Mouse (Mus musculus) cerebellum, postnatal 14 days (tissue): ENCODE measurements around the gene Synj2.

Source experiments
- DNase-seq, 2 experiments: peaks; one replicate each; pipeline ENCODE4 v3.0.0; 2021; ENCODE audit warnings: mixed read lengths in 2 of 2

Gene Synj2

GRCm38 (mm10) chr17:6062793-6063192 lies 121.7 kb downstream of the Synj2 start:
- no peak for DNase-seq

- DNase-seq, result no peak
Measured at GRCm38 (mm10) chr17:6063532-6063931, 122.5 kb downstream of the Synj2 start.

- DNase-seq, result no peak
Measured at GRCm38 (mm10) chr17:6066021-6066420, 124.9 kb downstream of the Synj2 start.

GRCm38 (mm10) chr17:6067613-6068012 lies 126.5 kb downstream of the Synj2 start:
- no peak for DNase-seq

GRCm38 (mm10) chr17:6069866-6070265 lies 128.8 kb downstream of the Synj2 start:
- DNase-seq, result no peak

- no peak for DNase-seq
Measured at GRCm38 (mm10) chr17:6073405-6073804, 132.3 kb downstream of the Synj2 start.

- peak; percentile 99 for DNase-seq
Measured at GRCm38 (mm10) chr17:6079287-6080122, 138.4 kb downstream of the Synj2 start, which contains the start of the genes Serac1 and Gtf2h5. Gene Serac1, minus strand, starts transcription at chr17:6079741. Gene Gtf2h5, plus strand, starts transcription at chr17:6079786.

GRCm38 (mm10) chr17:6083323-6083890 lies 142.3 kb downstream of the Synj2 start:
- DNase-seq, result no peak

- no peak for DNase-seq
Measured at GRCm38 (mm10) chr17:6091604-6092003, 150.5 kb downstream of the Synj2 start.
